Mouse (Mus musculus) CD4-positive helper T cell, adult 2 months (primary cell): ENCODE data around the gene Sh3kbp1.

Experiments
- DNase-seq: peaks from one replicate; pipeline ENCODE4 v3.0.0-alpha.2; 2012; ENCODE audit warnings: low read depth, missing footprints, low spot score

Sh3kbp1 gene

GRCm38 (mm10) chrX:159677585-159678319 is 50.7 kb downstream of the Sh3kbp1 start:
- peak; percentile 85 for DNase-seq

GRCm38 (mm10) chrX:159678320-159678835 is 51.3 kb downstream of the Sh3kbp1 start:
- DNase-seq: peak; percentile 72

- DNase-seq: peak; percentile 38
Measured at GRCm38 (mm10) chrX:159685521-159685920, 58.4 kb downstream of the Sh3kbp1 start.

DNA sequence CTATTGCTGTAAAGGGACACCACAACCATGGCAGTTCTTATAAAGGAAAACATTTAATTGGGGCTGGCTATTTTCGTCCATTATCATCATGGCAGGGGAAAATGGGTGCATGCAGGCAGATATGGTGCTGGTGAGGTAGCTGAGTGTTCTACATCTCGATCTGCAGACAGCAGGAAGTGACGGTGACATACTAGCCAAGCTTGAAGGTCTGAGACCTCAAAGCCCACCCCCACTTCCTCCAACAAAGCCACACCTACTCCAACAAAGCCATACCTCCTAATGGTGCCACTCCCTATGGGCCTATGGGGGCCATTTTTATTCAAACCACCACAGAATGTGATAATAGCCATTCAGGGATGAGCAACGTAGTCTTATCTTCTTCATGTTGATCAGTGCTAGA is 59.8 kb downstream of the Sh3kbp1 start:
- DNase-seq: peak; percentile 73

- no peak for DNase-seq
Measured at GRCm38 (mm10) chrX:159688698-159689097, 61.6 kb downstream of the Sh3kbp1 start.

- peak; percentile 50 for DNase-seq
Measured at GRCm38 (mm10) chrX:159689785-159690416, 62.8 kb downstream of the Sh3kbp1 start.

DNA sequence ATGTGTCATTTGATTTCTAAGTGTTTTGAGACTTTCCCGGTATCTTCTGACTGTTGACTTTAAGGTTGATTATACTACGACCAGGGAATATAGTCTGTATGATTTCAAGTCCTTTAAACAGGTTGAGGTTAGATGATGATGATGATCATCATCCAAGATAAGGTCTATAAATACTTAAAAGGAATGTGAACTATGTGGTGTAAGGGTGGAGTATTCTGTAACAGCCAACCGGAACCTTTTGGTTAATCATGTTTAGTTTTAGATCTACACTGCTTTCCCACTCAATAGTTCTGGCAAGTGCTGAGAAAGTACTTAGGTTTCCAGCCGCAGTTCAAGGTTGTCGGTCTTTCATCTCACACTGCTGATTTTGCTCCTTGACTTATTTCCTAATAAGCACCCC is 66.1 kb downstream of the Sh3kbp1 start:
- peak; percentile 59 for DNase-seq

GRCm38 (mm10) chrX:159696545-159696944 is 69.5 kb downstream of the Sh3kbp1 start:
- DNase-seq: peak; percentile 60

DNA sequence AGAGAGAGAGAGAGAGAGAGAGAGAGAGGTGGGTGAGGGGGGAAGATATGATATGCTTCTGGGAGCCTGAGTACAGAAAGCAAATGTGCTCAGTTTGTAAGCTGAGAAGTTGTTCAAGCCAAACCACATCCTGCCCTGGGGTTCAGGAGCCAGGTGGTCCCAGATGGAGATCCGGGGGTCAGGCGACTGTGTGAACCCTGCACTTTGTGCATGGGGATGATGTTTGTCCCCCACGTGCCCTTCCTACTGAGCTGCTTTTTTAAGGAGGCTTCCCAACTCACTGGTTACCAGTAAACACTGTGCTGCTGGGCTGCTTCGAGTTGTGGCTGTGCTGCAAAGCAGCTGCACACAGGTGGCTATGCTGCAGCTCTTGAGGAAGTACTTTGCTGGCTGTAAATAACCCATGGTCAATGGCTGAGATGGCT is 70.0 kb downstream of the Sh3kbp1 start:
- DNase-seq: peak; percentile 75

- no peak for DNase-seq
Measured at GRCm38 (mm10) chrX:159702850-159703249, 75.8 kb downstream of the Sh3kbp1 start.

- no peak for DNase-seq
Measured at GRCm38 (mm10) chrX:159704381-159705004, 77.4 kb downstream of the Sh3kbp1 start.

GRCm38 (mm10) chrX:159705412-159705811 is 78.3 kb downstream of the Sh3kbp1 start:
- DNase-seq: no peak

DNA sequence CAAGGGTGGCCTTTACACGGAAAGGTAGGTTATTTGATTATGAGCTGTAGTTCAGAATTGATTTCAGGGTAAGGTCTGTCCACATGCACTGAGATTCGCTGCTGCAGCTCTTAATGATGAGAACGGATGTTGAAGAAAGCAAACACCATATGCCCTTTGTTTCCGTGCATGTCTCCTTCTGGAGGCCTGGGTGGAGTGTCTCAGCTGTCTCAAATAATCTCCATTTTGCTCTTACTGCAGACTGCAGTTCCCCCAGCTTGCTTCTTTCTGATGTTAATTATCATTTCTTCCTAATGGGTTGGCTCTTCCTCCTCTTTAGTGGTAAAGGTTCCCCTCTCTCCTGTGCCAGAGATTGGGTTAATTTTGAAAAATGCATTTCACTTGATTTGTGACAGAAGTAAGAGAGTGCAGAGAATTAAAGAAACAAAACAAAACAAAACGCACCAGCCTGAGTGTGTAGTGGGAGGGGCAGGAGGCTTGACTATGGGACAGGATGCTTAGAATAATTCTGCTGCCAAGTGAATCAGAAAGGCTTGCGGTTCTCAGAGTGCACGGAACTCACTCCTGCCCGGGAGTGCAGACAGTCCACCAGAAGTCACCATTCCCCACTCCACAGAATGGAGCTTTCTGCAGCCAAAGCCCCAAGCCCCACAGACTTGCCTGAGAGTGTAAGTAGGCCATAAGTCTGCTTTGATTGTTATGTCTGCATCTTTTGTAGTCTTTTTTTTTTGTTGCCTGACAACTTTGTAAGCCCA is 81.2 kb downstream of the Sh3kbp1 start:
- DNase-seq: peak; percentile 71

- DNase-seq: no peak
Measured at GRCm38 (mm10) chrX:159709296-159709695, 82.2 kb downstream of the Sh3kbp1 start.

GRCm38 (mm10) chrX:159711070-159712029 is 84.3 kb downstream of the Sh3kbp1 start:
- peak; percentile 72 for DNase-seq

DNA sequence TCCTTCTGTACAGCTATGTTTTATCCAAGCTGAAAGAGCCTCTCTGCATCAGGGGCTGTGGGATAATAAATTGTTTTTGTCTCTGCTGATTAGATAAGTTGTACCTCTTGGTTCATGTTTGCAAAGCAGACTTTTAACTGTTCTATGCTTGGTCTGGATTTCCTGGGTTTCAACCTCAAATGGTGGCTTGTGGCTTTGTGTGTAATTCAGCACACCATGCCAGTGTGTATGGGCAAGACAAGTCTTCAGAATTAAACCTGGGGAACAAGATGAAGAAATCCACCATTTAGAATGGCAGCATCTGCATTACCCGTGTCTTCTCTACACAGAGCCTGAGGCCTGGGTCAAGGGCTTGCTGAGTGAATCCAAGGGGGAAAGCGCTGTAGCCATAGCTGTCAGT is 86.1 kb downstream of the Sh3kbp1 start:
- peak; percentile 41 for DNase-seq

DNA sequence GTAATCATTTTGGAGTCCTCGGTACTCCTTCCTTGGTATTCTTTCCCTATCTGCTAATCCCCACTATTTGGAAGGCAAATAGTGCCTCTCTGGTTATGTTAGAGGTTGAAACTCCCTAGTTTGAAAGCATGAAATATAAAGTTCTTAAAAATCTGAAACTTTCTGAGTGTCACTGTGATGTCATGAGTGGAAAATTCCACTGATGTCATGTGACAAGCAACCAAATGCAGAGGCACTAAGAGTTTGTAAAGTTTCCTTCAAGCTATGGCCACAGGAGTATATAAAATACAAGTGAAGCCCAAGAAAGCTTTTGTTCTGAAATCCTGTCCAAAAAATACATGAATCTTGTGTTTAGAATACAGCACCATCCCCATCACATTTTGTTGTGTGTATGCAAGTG is 94.3 kb downstream of the Sh3kbp1 start:
- peak; percentile 70 for DNase-seq

DNA sequence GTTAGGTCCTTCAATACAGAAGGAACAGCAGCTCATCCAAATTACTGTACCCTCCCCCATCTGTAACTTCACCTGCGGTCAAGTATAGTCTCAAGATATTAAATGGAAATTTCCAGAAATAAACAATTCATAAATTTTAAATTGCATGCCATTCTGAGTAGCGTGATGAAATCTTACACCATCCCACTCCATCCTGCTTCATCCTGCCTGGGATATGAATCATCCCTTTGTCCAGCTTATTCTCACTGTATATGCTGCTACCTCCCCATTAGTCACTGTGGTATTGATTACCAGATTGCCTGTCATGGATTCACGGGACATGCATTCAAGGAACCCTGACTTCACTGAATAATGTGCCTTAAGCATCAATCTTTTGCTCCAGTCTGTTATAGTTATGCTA is 104.3 kb downstream of the Sh3kbp1 start:
- DNase-seq: no peak

GRCm38 (mm10) chrX:159732845-159733244 is 105.8 kb downstream of the Sh3kbp1 start:
- DNase-seq: no peak

DNA sequence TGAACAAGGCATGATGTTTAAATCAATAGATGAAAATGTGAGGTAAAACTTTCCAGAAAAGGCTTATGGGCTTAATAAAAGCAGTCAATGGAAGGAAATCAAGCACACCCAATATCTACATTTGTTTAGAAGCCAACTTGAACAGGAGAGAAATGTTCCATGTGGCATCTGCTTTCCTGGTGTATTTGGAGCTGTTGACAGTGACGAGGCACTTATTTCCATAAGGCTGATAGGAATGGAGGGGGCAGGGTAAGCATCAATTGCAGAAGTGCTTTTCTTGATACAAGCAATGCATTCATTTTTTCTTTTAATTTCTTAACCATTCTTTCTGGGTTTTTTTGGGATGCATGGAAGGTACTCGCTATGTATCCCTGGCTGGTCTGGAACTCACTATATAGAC is 106.9 kb downstream of the Sh3kbp1 start:
- DNase-seq: no peak
